Mouse (Mus musculus) erythroblast, adult 5-6 weeks (primary cell): ENCODE measurements around the gene Rcan2. TPM values are rescaled to one million over a fixed set of nuclear protein-coding genes. Genes with fewer than 3 reads are reported as not detected.

Source experiments
- ATAC-seq: replicated peaks from 2 replicates; pipeline ENCODE4 v1.8.0; 2016; ENCODE audit warnings: moderate number of reproducible peaks, mild to moderate bottlenecking, moderate TSS enrichment, inconsistent platforms; ENCODE audit not compliant: poor library complexity, low FRiP score, severe bottlenecking
- total RNA-seq, 2 experiments: library from RNA; stranded (forward) in 1 of 2; stranded (reverse) in 1 of 2; fragments of 150-400 nt in 1 of 2; fragments of 200-764, 138-1000 nt in 1 of 2; gene quantifications; 2 replicates each; pipeline versions ENCODE4 v1.2.3 to v1.2.4; 2015 to 2017; ENCODE audit warnings: low replicate concordance in 2 of 2

The Rcan2 gene
- total RNA-seq (2015; ENCODE audit: low replicate concordance) (not detected in 2 replicates), total RNA-seq (2017; ENCODE audit: low replicate concordance) (not detected in 2 replicates)

DNA sequence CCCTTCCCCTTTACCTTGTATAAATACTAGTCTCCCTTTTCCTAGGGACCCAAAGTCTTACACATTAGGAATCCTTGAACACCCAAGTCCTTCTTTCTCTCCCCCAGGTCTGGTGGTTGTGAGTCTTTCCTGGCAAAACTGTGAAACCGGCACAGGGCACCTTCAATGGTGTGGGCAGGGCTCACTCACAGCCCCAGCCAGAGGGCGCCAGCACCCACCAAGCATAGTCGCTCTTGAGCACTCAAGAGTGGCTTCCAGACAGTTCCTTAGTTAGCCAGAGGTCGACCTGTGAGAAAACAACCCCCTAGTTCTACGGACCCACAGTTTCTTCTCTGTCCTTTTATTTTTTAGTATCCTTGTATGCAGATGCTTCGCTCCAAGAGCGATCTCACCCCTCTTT lies at the start of gene Rcan2:
Gene Rcan2, plus strand, starts transcription at position 275 of the 400 bp plus-strand sequence.
- ATAC-seq, result no peak

- no peak for ATAC-seq
These were observed 48.3 kb upstream of the Rcan2 start for GRCm38 (mm10) chr17:43752811-43753210.

DNA sequence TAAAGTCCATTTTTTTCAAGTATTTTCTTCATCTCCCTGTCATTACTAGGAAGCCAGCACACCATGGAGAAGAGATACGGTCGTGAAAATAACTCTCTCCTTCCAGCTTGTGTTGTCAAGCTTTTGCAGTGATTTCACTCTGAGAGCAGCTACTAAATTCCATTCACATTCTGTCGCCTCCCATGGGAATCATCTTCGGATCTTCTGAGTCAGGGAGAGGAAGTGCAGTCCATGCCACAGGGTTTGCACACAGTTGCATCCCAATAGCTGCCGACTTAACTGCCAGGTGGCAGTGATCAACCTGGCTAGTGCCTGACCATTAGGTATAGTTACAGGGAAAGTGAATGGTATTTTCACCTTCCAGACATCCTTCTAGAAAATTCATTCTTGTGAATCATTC lies 46.5 kb upstream of the Rcan2 start:
- no peak for ATAC-seq

DNA sequence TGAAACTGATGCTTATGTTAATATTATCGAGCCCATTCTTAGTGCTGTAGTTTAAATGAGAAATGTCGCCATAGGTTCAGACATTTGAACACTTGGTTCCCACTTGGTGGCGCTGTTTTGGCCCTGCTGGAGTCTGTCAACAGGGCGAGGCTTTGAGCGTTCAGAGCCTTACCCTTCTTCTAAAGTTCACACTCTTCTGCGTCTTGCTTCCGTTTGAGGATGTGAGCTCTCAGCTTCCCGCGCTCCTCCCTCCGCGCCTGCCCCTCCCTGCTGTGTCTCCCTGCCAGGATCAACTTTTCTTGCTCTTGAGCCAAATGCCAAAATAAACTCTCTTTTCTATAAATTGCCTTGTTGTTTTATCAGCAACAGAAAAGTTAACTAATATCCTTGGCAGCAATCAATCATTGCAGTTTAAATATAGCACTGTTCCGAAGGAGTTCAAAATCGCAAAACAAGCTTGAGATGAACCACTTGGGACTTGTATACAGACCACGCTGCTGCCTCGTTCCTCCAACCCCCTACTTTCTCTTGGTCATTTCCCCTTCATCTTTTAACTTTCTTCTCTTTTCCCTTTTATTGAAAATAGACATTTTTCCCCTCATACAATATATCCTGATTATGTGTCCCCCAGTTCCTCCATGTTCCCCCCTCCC lies 42.4 kb upstream of the Rcan2 start:
- no peak for ATAC-seq

DNA sequence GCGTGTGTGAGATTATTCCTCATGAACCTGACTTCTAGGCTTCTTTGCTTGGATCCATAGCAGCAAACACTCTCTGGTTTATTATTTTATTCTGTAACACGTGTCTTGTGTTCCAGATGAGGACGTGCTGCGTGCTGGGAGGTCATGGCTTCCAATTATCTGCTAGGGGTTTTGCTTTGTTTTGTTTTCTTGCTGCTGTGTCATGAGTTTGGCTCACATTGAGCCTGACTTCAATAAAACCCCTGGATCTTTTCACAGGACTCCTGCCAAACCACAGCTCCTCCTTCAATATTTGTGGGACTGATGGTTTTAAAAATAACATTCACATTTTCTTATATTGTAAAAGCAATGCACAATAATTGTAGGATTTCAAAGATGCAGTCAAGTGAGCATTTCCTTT lies 16.6 kb upstream of the Rcan2 start:
- no peak for ATAC-seq

DNA sequence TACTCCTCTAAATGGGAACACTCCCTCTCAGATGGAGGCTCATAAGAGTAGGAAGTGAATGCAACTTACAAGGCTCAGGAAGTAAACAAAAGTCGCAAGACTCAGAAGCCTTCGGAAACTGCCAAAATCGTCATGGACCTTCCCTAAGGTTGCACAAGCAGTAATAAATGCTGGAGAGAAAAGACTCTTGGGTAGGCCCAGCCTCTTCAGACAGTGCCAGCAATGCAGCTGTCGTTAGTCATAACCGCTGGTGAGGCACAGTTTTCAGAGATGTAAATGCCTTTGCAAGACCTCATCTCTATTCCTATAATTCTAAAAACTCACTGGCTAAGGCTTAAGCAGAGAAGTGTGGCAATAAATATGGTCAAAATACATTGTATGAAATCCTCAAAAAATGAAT lies 12.9 kb upstream of the Rcan2 start:
- ATAC-seq, result no peak

GRCm38 (mm10) chr17:43789376-43789775 lies 11.8 kb upstream of the Rcan2 start:
- ATAC-seq, result no peak

GRCm38 (mm10) chr17:43791751-43792150 lies 9.4 kb upstream of the Rcan2 start:
- ATAC-seq, result no peak

DNA sequence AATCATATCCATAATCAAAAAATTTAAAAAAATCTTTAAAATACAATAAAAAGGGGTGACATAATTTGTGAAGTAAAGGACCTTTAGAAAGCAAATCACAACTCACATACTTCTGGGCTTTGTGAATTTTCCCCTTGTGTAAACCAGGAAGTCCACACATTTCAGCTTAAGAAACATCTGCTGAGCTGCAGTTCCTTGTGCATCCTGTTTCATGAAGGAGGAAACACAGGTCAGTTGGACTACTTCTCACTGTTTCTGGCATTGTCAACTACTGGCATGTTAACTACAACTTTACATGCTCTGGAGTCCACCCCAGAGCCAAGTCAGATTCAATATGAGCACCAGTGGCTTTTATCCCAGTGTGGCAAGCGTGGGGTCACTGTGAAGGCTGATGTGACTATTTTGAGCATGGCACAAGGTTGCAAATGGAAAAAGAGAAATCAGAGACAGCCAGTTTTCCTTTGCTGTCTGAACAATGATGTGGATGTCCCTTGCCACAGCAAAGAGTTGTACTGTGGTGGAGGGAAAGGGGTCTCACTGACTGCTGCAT lies 6.3 kb upstream of the Rcan2 start:
- ATAC-seq, result no peak

DNA sequence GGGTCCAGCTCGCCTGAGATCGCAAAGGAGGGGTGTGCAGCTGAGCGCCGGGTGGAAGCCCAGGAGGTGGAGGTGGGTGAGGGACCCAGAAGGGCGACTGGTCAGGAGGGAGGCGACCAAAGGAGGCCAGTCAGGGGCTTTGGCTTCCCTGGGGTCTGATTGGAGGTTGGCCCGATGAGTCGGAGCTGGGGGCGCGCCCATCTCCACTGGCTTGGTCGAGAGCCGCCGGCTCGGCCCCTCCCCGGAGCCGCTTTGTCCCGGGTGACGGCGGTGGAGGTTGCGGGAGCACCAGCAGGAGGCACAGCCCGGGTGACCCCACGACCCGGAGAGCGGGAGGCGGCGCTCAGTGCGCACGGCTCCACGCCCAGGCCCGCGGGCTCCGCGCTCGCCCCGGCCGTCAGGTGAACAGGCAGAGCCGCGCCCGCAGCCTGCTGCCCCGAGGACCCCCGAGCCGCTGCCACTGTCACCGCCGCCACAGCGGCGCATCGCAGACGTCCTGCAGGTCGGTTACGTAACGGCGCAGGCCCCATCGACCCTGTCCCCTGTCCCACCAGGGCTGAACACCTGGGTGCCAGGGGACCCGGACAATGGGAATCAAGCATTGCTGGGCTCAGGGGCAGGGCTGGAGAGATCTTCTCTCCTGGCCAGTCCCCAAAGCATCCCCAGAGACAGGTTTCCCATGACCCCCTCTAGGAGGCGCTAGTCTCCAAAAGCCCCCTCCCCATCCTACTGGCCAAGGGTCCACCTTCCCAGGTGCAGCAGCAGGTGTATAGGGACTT lies 633 bp downstream of the Rcan2 start:
- no peak for ATAC-seq

GRCm38 (mm10) chr17:43802414-43802813 lies 1.3 kb downstream of the Rcan2 start:
- ATAC-seq, result no peak

- ATAC-seq, result no peak
These were observed 2.0 kb downstream of the Rcan2 start for GRCm38 (mm10) chr17:43803111-43803510.

- no peak for ATAC-seq
These were observed 2.6 kb downstream of the Rcan2 start for GRCm38 (mm10) chr17:43803764-43804163.

GRCm38 (mm10) chr17:43806841-43807240 lies 5.7 kb downstream of the Rcan2 start:
- ATAC-seq, result no peak

- ATAC-seq, result no peak
These were observed 10.3 kb downstream of the Rcan2 start for GRCm38 (mm10) chr17:43811453-43811852.

- ATAC-seq, result no peak
These were observed 14.2 kb downstream of the Rcan2 start for GRCm38 (mm10) chr17:43815376-43815775.

- ATAC-seq, result no peak
These were observed 15.3 kb downstream of the Rcan2 start for GRCm38 (mm10) chr17:43816480-43816879.

DNA sequence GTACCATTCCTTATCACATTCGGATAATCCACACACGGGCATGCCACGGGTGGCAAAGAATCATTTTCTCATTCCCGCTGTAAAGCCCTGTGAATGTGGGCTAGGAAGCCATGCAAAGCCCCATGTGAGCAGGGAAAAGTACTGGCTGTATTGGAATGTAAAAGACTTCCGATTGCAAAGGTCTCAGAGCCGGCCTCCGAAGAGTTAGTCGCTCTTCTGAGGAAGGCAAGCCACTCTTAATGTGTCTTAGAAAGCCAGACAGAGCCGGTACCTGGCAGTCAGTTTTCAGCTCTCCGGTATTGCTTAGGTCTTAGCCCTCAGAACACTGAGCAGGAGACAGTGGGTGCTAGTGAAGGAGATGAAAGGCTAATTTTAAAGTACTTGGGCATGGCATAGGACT lies 16.0 kb downstream of the Rcan2 start:
- no peak for ATAC-seq

- no peak for ATAC-seq
These were observed 17.2 kb downstream of the Rcan2 start for GRCm38 (mm10) chr17:43818390-43818789.

- no peak for ATAC-seq
These were observed 19.8 kb downstream of the Rcan2 start for GRCm38 (mm10) chr17:43820904-43821303.

DNA sequence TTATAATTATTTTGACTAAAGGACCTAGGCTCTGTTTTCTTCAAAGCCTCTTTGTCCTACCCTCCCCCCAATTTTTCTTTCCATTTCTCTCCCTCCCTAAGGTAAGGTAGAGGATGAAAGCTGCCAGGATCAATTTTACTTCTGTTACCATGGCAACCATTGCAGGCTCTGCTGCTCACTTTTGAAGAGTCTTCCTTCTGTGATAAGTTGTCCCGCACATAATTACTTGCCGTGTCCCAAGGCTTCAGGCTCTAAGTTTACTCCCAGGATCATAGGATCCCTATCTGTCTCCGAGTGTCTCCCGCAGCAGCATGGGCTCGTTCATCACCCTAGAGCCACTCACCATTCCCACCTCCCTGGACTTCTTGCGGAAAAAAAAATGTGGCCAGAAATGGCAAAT lies 21.1 kb downstream of the Rcan2 start:
- ATAC-seq, result no peak
